Mouse (Mus musculus) ES-E14 (cell line): ENCODE measurements at regions not wholly inside any gene's neighbourhood (a gene's known extent, or its start where the extent isn't known, plus 50 kb on each side); places are given as distances from the start of the nearest gene placed in this dataset.

ENCODE experiments used
- HCFC1 ChIP-seq: IDR thresholded peaks from 2 replicates; pipeline ENCODE4 v1.6.1; 2012; ENCODE audit warnings: low read length, inconsistent platforms, borderline replicate concordance; ENCODE audit not compliant: insufficient read depth
- MAFK ChIP-seq: IDR thresholded peaks from 2 replicates; pipeline ENCODE4 v1.6.1; 2014; ENCODE audit warnings: mild to moderate bottlenecking, low read depth, low read length, inconsistent platforms; ENCODE audit not compliant: insufficient read depth
- ZC3H11A ChIP-seq: IDR thresholded peaks from 2 replicates; pipeline ENCODE4 v1.6.1; 2012; ENCODE audit warnings: low read depth, mild to moderate bottlenecking, inconsistent platforms, low read length, borderline replicate concordance
- ZNF384 ChIP-seq: IDR thresholded peaks from 2 replicates; pipeline ENCODE4 v1.6.1; 2012; ENCODE audit warnings: low read depth, low read length, inconsistent platforms

DNA sequence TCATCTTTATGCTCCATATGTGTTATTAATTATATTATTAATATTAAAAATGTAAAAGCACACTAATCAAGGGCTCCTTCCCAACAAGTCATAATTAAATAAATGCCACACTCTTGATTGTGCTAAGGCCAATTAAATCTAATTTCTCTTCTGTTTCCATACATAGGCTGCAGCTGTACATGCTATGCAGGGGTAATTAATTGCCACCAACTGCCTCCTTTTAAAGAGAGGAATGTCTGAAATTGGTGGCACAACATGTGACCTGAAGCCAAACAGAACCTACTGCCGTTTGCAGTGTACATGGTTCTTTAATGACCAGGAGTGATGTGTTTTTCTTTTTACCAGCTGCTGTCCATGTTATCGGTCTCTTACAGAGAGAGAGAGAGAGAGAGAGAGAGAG is 294.5 kb upstream of the Tmco5 start:
- TF ChIP-seq MAFK (no peak), ZC3H11A (no peak), ZNF384 (no peak), HCFC1 (no peak)
